Mouse (Mus musculus): ENCODE results near the gene Olfr914. TPM values are rescaled to one million over a fixed set of nuclear protein-coding genes. Genes with fewer than 3 reads are reported as not detected.

Olfr914 gene
- total RNA-seq (2021) = not detected
- long read RNA-seq, experiment 1 = 0 reads
- long read RNA-seq, experiment 2 = 0 reads

DNA sequence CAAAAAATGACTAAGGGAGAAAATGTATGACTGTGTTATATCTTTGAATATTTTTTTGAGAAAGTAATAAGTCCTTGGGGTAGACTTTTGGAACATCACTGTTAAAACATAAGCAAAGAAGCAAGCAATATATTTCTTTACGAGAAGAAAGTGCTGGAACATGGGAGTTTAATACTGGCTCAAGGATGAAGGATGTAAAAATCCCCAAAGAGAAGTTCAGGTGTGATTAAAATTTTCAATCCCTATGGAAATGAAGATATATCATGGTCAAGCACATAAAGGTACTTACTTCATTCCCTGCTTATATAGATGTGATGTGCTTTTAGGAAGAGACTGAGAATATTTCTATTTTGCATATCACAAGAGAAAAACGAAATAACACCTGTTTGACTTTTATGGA is at the start of gene Olfr914:
Olfr914 (plus strand) TSS at position 301 of the 400 bp plus-strand sequence.
- no peak for DNase-seq

DNA sequence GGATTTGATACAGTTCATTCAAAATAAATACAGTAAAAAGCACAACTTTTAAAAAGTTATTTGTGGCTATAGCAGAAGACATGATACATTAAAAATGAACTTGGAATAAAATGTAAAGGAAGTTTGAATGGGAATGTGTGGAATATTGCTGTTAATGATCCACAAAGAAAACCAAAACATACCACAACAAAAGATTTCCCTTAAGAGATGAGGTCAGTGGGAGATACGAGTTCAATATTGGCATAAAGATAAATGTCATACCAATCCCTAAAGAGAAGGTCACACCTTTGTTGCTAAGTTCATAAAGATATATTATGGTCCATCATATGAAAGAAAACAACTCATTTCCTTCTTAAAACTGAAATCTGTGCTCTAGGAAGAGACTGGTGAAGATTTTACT is 25.0 kb upstream of the Olfr914 start, which contains the start of gene Olfr912:
Olfr912 (plus strand) TSS at position 301 of the 400 bp plus-strand sequence.
- DNase-seq = no peak

DNA sequence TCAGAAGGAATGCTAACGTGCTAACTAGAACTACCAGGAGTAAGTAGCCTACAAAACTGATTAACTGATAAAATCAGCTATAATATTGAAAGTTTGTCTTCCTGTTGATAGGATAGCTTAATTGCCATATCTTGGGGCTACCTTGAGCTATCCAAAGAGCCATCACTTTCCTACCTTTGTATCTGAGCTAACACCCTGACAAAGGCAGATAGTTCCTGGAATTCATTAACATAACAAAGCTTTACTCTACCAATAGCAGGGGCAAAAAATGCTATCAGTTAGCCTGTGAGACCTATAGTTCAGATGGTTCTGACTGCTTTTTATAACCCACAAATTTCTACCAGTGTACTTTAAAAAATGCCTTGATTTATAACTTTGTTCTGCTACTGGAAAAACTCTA is 13.8 kb upstream of the Olfr914 start:
- no peak for DNase-seq

DNA sequence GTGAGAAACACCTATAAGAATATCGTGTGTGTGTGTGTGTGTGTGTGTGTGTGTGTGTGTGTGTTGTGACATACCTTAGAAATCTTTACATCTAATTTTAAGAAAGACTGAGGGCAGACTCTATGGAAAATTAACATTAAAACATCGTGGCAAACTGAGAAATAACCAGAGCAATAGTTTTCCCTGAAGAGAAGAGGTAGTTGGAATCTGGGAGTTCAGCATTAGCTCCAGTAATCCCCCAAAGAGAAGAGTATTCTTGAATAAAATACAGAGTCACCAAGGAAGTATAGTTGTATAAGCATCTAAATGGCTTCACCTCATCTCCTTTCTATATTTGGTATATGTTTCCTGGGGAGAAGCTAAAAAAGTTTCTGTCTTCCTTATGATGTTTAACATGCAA is 12.4 kb upstream of the Olfr914 start, which contains the start of gene Olfr913:
Olfr913 (plus strand) TSS at position 301 of the 400 bp plus-strand sequence.
- DNase-seq = no peak

DNA sequence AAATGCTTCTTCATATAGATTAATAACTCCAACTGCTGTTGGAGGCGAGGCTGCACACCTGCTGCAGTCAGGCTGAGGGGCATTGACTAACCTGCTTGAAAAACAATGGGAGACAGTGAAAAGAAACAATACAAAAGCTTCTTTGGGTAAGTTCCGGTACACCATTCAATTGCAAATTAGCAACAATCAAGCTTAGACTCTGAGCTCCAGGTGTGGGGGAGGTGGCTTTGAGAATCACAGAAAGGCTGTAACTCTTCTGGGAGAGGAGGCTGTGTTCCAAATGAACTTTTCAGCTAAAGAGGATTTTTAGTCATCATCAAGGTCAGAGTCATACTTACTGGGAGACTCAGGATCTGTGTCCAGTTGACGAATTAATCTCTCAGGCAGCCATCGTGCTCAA is 27.5 kb downstream of the Olfr914 start:
- DNase-seq = no peak

DNA sequence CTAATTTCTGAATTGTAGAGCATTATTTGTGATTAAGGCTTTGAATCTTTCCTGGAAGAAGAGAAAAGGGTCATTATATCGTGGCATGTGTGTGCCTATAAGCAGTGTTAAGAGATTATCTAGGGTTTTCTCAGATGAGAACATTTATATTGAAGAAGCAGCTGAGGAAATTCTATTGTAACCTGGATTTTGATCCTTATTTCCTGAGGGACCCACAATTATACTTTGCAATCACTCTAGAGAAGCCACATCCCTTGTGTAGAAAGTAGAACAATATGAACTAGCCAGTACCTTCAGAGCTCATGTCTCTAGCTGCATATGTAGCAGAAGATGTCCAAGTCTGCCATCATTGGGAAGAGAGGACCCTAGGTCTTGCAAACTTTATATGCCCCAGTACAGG is 54.9 kb downstream of the Olfr914 start, which contains the start of gene Olfr916:
Olfr916 (minus strand) TSS at position 101 of the 400 bp plus-strand sequence.
- DNase-seq = no peak

Other genes starting within 250 kb of the Olfr914 start
- gene Olfr250, start 238.2 kb upstream of the Olfr914 start, total RNA-seq (2021) = not detected
- gene Olfr251, start 228.0 kb upstream of the Olfr914 start, total RNA-seq (2021) = not detected
- gene Olfr147, start 203.4 kb upstream of the Olfr914 start, total RNA-seq (2021) = not detected
- not detected for gene Olfr901, start 175.6 kb upstream of the Olfr914 start, total RNA-seq (2021)
- gene Olfr902, start 157.4 kb upstream of the Olfr914 start, total RNA-seq (2021) = not detected
- gene Olfr904, start 142.0 kb upstream of the Olfr914 start, total RNA-seq (2021) = not detected
- not detected for gene Olfr905, start 134.0 kb upstream of the Olfr914 start, total RNA-seq (2021)
- gene Olfr906, start 118.0 kb upstream of the Olfr914 start, total RNA-seq (2021) = not detected
- gene Olfr907, start 109.3 kb upstream of the Olfr914 start, total RNA-seq (2021) = not detected
- gene Olfr911-ps1, start 83.5 kb upstream of the Olfr914 start, total RNA-seq (2021) = not detected
- not detected for gene Olfr910, start 67.3 kb upstream of the Olfr914 start, total RNA-seq (2021)
- not detected for gene Olfr912, start 24.9 kb upstream of the Olfr914 start, total RNA-seq (2021)
- gene Olfr913, start 12.3 kb upstream of the Olfr914 start, total RNA-seq (2021) = not detected
- gene Olfr916, start 54.8 kb downstream of the Olfr914 start, total RNA-seq (2021) = not detected
- gene Olfr917, start 60.7 kb downstream of the Olfr914 start, total RNA-seq (2021) = not detected
- gene Olfr918, start 69.5 kb downstream of the Olfr914 start, total RNA-seq (2021) = not detected
- not detected for gene Olfr919, start 98.6 kb downstream of the Olfr914 start, total RNA-seq (2021)
- 10 to 100 TPM; 11.2 to 13.2 TPM for gene Vwa5a, start 113.2 kb downstream of the Olfr914 start, total RNA-seq (2021)
- gene Olfr920, start 147.2 kb downstream of the Olfr914 start, total RNA-seq (2021) = under 1 TPM in 1 of 2 experiments, not detected in 1; 0.05 TPM
- gene Olfr921, start 168.0 kb downstream of the Olfr914 start, total RNA-seq (2021) = not detected
- gene Olfr922, start 209.5 kb downstream of the Olfr914 start, total RNA-seq (2021) = not detected
- not detected for gene Olfr923, start 221.4 kb downstream of the Olfr914 start, total RNA-seq (2021)
- not detected for gene Olfr924, start 239.3 kb downstream of the Olfr914 start, total RNA-seq (2021)
- gene Olfr26, start 250.0 kb downstream of the Olfr914 start, total RNA-seq (2021) = not detected